Mouse (Mus musculus) C2C12 (cell line): ENCODE results near the gene Guf1.

Experiments used
- CEBPB ChIP-seq: IDR thresholded peaks from one replicate; pipeline ENCODE4 v1.6.1; 2011; ENCODE audit warnings: low read depth, mild to moderate bottlenecking, control low read depth, moderate library complexity
- CTCF ChIP-seq: IDR thresholded peaks from one replicate; pipeline ENCODE4 v1.5.1; 2011; ENCODE audit not compliant: control insufficient read depth, insufficient read depth, insufficient read length
- FOSL1 ChIP-seq: IDR thresholded peaks from one replicate; pipeline ENCODE4 v1.8.0; 2011; ENCODE audit warnings: mild to moderate bottlenecking, low read length; ENCODE audit not compliant: poor library complexity, insufficient read depth, severe bottlenecking
- MAX ChIP-seq: IDR thresholded peaks from one replicate; pipeline ENCODE4 v1.6.1; 2011; ENCODE audit warnings: mild to moderate bottlenecking, control low read depth
- USF1 ChIP-seq: IDR thresholded peaks from one replicate; pipeline ENCODE4 v1.6.1; 2011; ENCODE audit warnings: low read depth, mild to moderate bottlenecking, control low read depth, moderate library complexity

DNA sequence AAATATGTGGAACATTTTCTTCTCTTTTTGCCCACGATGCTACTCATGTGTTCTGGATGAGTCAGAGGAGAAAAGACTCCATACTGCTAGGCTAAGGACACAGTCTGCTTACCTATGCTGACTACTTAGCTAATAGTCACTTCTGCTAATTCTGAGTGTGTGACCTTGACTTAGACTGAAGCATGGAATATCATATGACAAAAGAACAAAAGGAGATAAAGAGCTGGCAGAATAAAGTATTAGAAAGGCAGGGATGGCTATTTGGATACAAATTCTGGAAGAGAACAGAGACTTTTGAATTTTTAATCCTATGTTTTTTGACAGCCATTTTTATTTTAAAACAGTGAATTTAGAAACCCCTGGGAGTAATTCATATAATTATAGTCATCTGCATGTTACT, 15.0 kb upstream of the Guf1 start:
- TF ChIP-seq CTCF: no peak
- TF ChIP-seq MAX: no peak
- no peak for TF ChIP-seq CEBPB
- no peak for TF ChIP-seq FOSL1
- no peak for TF ChIP-seq USF1
